Mouse (Mus musculus): ENCODE measurements around the gene Spcs2. TPM values are rescaled to one million over a fixed set of nuclear protein-coding genes. Genes with fewer than 3 reads are reported as not detected.

Spcs2 gene
- 237 TPM for polyA plus RNA-seq (2017; shearing (Covaris generic))

GRCm38 (mm10) chr7:99863362-99863761 is at the start of gene Spcs2:
Spcs2 (minus strand) TSS chr7:99863462.

GRCm38 (mm10) chr7:99858813-99859585 is 4.3 kb downstream of the Spcs2 start, which contains the start of gene Xrra1:
Xrra1 (plus strand) TSS chr7:99859116.

GRCm38 (mm10) chr7:99828083-99828570 is 35.1 kb downstream of the Spcs2 start, which contains the start of gene Neu3:
Neu3 (minus strand) TSS chr7:99828417.

Other genes starting within 250 kb of the Spcs2 start
- gene Tpbgl, start 236.4 kb downstream of the Spcs2 start, polyA plus RNA-seq (2017; shearing (Covaris generic)), result 0.85 TPM
- gene Slco2b1, start 152.1 kb downstream of the Spcs2 start, polyA plus RNA-seq (2017; shearing (Covaris generic)), result not detected
- not detected for gene Olfr520, start 133.2 kb downstream of the Spcs2 start, polyA plus RNA-seq (2017; shearing (Covaris generic))
- not detected for gene Olfr521, start 100.0 kb downstream of the Spcs2 start, polyA plus RNA-seq (2017; shearing (Covaris generic))
- gene Neu3, start 35.0 kb downstream of the Spcs2 start, polyA plus RNA-seq (2017; shearing (Covaris generic)), result 4.3 TPM
- gene Xrra1, start 4.3 kb downstream of the Spcs2 start, polyA plus RNA-seq (2017; shearing (Covaris generic)), result not detected
- 8.2 TPM for gene Rnf169, start 117.0 kb upstream of the Spcs2 start, polyA plus RNA-seq (2017; shearing (Covaris generic))
- gene Chrdl2, start 142.7 kb upstream of the Spcs2 start, polyA plus RNA-seq (2017; shearing (Covaris generic)), result not detected

All from effector memory CD4-positive, alpha-beta T cell, adult 5 months (primary cell).